Mouse (Mus musculus): ENCODE results near the gene Rasa4. TPM values are rescaled to one million over a fixed set of nuclear protein-coding genes. Genes with fewer than 3 reads are reported as not detected.
"Not testable (repeated sequence)": the region's sequence is repeated elsewhere in the genome, so short reads cannot be mapped to it uniquely, and the experiment has no call there.

The Rasa4 gene
- polyA plus RNA-seq, 1 experiment, result 20.6 TPM

- TF ChIP-seq POLR2A (IDR thresholded peaks at IDR 0.05; ENCODE audit: low read depth, low read length), result no peak
- no peak for TF ChIP-seq CTCF (IDR thresholded peaks at IDR 0.05; ENCODE audit: borderline replicate concordance, insufficient read depth, low read length)
- no peaks in the 10 kb centered on the region for H3K4me1 ChIP-seq (ENCODE audit: control insufficient read depth, insufficient read depth, low read length)
- no peak overlapping the region for H3K4me3 ChIP-seq (ENCODE audit: insufficient read depth, low read length)
- no peak overlapping the region for H3K27ac ChIP-seq (ENCODE audit: insufficient read depth, low read length)
Observed at GRCm38 (mm10) chr5:136152365-136152764, 68.6 kb downstream of the Rasa4 start.

- no peak for TF ChIP-seq CTCF (IDR thresholded peaks at IDR 0.05; ENCODE audit: borderline replicate concordance, insufficient read depth, low read length)
- Histone ChIP-seq H3K27ac (ENCODE audit: insufficient read depth, low read length) (no peak overlapping the region), H3K4me3 (ENCODE audit: insufficient read depth, low read length) (no peak overlapping the region), H3K4me1 (ENCODE audit: control insufficient read depth, insufficient read depth, low read length) (no peaks in the 10 kb centered on the region)
Observed at GRCm38 (mm10) chr5:136155399-136155798, 71.7 kb downstream of the Rasa4 start.

GRCm38 (mm10) chr5:136160084-136160483, 76.4 kb downstream of the Rasa4 start:
- not testable (repeated sequence) for H3K4me1 ChIP-seq (ENCODE audit: control insufficient read depth, insufficient read depth, low read length); H3K4me3 ChIP-seq (ENCODE audit: insufficient read depth, low read length); H3K27ac ChIP-seq (ENCODE audit: insufficient read depth, low read length)

Other genes starting within 250 kb of the Rasa4 start
- 124 and 337 TPM in 2 replicates for gene Hspb1, start 196.0 kb upstream of the Rasa4 start, polyA plus RNA-seq (2011; ENCODE audit: insufficient read length, low read depth, missing spikeins)
- 255 and 333 TPM in 2 replicates for gene Ywhag, start 149.3 kb upstream of the Rasa4 start, polyA plus RNA-seq (2011; ENCODE audit: insufficient read length, low read depth, missing spikeins)
- 3.2 and 3.3 TPM in 2 replicates for gene Ssc4d, start 109.4 kb upstream of the Rasa4 start, polyA plus RNA-seq (2011; ENCODE audit: insufficient read length, low read depth, missing spikeins)
- not detected in 2 replicates for gene Zp3, start 103.8 kb upstream of the Rasa4 start, polyA plus RNA-seq (2011; ENCODE audit: insufficient read length, low read depth, missing spikeins)
- 8.5 and 10.9 TPM in 2 replicates for gene Dtx2, start 89.1 kb upstream of the Rasa4 start, polyA plus RNA-seq (2011; ENCODE audit: insufficient read length, low read depth, missing spikeins)
- gene Upk3b, start 45.4 kb upstream of the Rasa4 start, polyA plus RNA-seq (2011; ENCODE audit: insufficient read length, low read depth, missing spikeins), result 0.23 and 1.0 TPM in 2 replicates
- gene Upk3bl, start 29.4 kb upstream of the Rasa4 start, polyA plus RNA-seq (2011; ENCODE audit: insufficient read length, low read depth, missing spikeins), result not detected in 2 replicates
- gene Polr2j, start 32.7 kb downstream of the Rasa4 start, polyA plus RNA-seq (2011; ENCODE audit: insufficient read length, low read depth, missing spikeins), result 67.7 TPM in 2 replicates
- gene Lrwd1, start 52.2 kb downstream of the Rasa4 start, polyA plus RNA-seq (2011; ENCODE audit: insufficient read length, low read depth, missing spikeins), result 22.5 and 24.1 TPM in 2 replicates
- 8.1 and 8.8 TPM in 2 replicates for gene Alkbh4, start 52.2 kb downstream of the Rasa4 start, polyA plus RNA-seq (2011; ENCODE audit: insufficient read length, low read depth, missing spikeins)
- gene Orai2, start 86.8 kb downstream of the Rasa4 start, polyA plus RNA-seq (2011; ENCODE audit: insufficient read length, low read depth, missing spikeins), result 11.3 and 14.6 TPM in 2 replicates
- 39.4 TPM in 2 replicates for gene Prkrip1, start 115.0 kb downstream of the Rasa4 start, polyA plus RNA-seq (2011; ENCODE audit: insufficient read length, low read depth, missing spikeins)
- gene Sh2b2, start 162.6 kb downstream of the Rasa4 start, polyA plus RNA-seq (2011; ENCODE audit: insufficient read length, low read depth, missing spikeins), result 1.3 and 2.0 TPM in 2 replicates